Mouse (Mus musculus) midbrain, embryonic 11.5 days (tissue): Measurements from ENCODE around the gene Ralgds. TPM values are rescaled to one million over a fixed set of nuclear protein-coding genes. Genes with fewer than 3 reads are reported as not detected.

Experiments used
- ATAC-seq: fragments of 200-750 bp; cut with Nextera tagmentation; 2 replicates; pipeline ENCODE4 v1.8.0; 2017; ENCODE audit warnings: moderate TSS enrichment, moderate library complexity; ENCODE audit not compliant: low FRiP score
- DNase-seq: peaks from one replicate; pipeline ENCODE4 v3.0.0; 2015; ENCODE audit warnings: low spot score; ENCODE audit errors: missing footprints
- H3K27ac ChIP-seq: fragments of 300-500 bp; sonication (generic); 2 replicates; pipeline ENCODE4 v1.5.1; 2014; ENCODE audit warnings: low read depth, low read length
- H3K27me3 ChIP-seq: fragments of 300-500 bp; sonication (generic); 2 replicates; pipeline ENCODE4 v1.6.1; 2014; ENCODE audit warnings: mild to moderate bottlenecking, low read length, moderate library complexity, mixed read lengths; ENCODE audit not compliant: control insufficient read depth, insufficient read depth
- H3K36me3 ChIP-seq: fragments of 300-500 bp; sonication (generic); 2 replicates; pipeline ENCODE4 v1.6.1; 2014; ENCODE audit warnings: mild to moderate bottlenecking, low read length, moderate library complexity, mixed read lengths; ENCODE audit not compliant: control insufficient read depth, insufficient read depth
- H3K4me1 ChIP-seq: fragments of 300-500 bp; sonication (generic); 2 replicates; pipeline ENCODE4 v1.6.1; 2014; ENCODE audit warnings: low read length; ENCODE audit not compliant: control insufficient read depth, insufficient read depth
- H3K4me2 ChIP-seq: fragments of 300-500 bp; sonication (generic); 2 replicates; pipeline ENCODE4 v1.6.1; 2014; ENCODE audit warnings: mild to moderate bottlenecking, moderate library complexity
- H3K4me3 ChIP-seq: fragments of 300-500 bp; sonication (generic); 2 replicates; pipeline ENCODE4 v1.5.1; 2014; ENCODE audit warnings: low read depth, low read length
- H3K9ac ChIP-seq: fragments of 300-500 bp; sonication (generic); 2 replicates; pipeline ENCODE4 v1.6.1; 2014; ENCODE audit warnings: low read length
- H3K9me3 ChIP-seq: fragments of 300-500 bp; sonication (generic); 2 replicates; pipeline ENCODE4 v1.6.1; 2016; ENCODE audit warnings: low read length; ENCODE audit not compliant: control insufficient read depth
- WGBS: fragments of 180-500 bp; shearing (Covaris S2); extraction: QIAGEN DNeasy Blood & Tissue Kit; methylation state at CpG from one replicate; pipeline ENCODE4 v1.1.7; 2014; 5-methylcytosine and 5-hydroxymethylcytosine counted together
- polyA plus RNA-seq: library from polyadenylated mRNA; unstranded; fragments of >200 nt; fragmentation: Nextera tagmentation; extraction: Ambion mirVana; gene quantifications from 2 replicates; pipeline ENCODE4 v1.2.1, GENCODE M21; 2014

Ralgds gene
- polyA plus RNA-seq, 1 experiment from 2014 or later, result 48.8 TPM

GRCm38 (mm10) chr2:28598692-28599568, 86.0 kb downstream of the Ralgds start:
- no peaks in the 10 kb centered on the region; the same call in 1 of the 2 replicates for H3K4me1 ChIP-seq
- H3K36me3 ChIP-seq, result no peaks in the 10 kb centered on the region
- H3K4me2 ChIP-seq, result no peak overlapping the region
- WGBS, result 68% methylated on average over 12 of the region's 12 CpGs
- H3K9me3 ChIP-seq, result no peaks in the 10 kb centered on the region
- no peak overlapping the region for H3K27ac ChIP-seq
- no peak overlapping the region for H3K9ac ChIP-seq
- no peaks in the 10 kb centered on the region for H3K27me3 ChIP-seq
- ATAC-seq (no peak), DNase-seq (no peak)
- H3K4me3 ChIP-seq, result no peak overlapping the region

- Histone ChIP-seq H3K9ac (no peak overlapping the region), H3K27ac (no peak overlapping the region)
- 77% methylated on average over 6 of the region's 6 CpGs for WGBS
These were observed 86.6 kb downstream of the Ralgds start for GRCm38 (mm10) chr2:28599569-28599900.

GRCm38 (mm10) chr2:28601720-28602590, 89.0 kb downstream of the Ralgds start:
- Histone ChIP-seq H3K36me3 (no peaks in the 10 kb centered on the region), H3K4me1 (no peaks in the 10 kb centered on the region; the same call in 1 of the 2 replicates), H3K9ac (no peak overlapping the region), H3K27ac (no peak overlapping the region), H3K4me3 (no peak overlapping the region), H3K27me3 (no peaks in the 10 kb centered on the region), H3K9me3 (no peaks in the 10 kb centered on the region), H3K4me2 (no peak overlapping the region)
- WGBS, result 63% methylated on average over 12 of the region's 12 CpGs
- ATAC-seq, result no peak
- no peak for DNase-seq

More at GRCm38 (mm10) chr2:28599569-28599900, 86.6 kb downstream of the Ralgds start:
- no peaks in the 10 kb centered on the region for H3K36me3 ChIP-seq
- DNase-seq (no peak), ATAC-seq (no peak)
- no peaks in the 10 kb centered on the region; the same call in 1 of the 2 replicates for H3K4me1 ChIP-seq
- H3K4me3 ChIP-seq, result no peak overlapping the region
- no peaks in the 10 kb centered on the region for H3K9me3 ChIP-seq
- H3K4me2 ChIP-seq, result no peak overlapping the region
- H3K27me3 ChIP-seq, result no peaks in the 10 kb centered on the region

Other genes with a start within 250 kb of the Ralgds start
- gene Ppp1r26, start 66.3 kb upstream of the Ralgds start, polyA plus RNA-seq, result 2.9 and 3.2 TPM in 2 replicates
- 0.99 and 1.3 TPM in 2 replicates for gene 1700007K13Rik, start 46.8 kb upstream of the Ralgds start, polyA plus RNA-seq
- gene Mrps2, start 45.1 kb upstream of the Ralgds start, polyA plus RNA-seq, result 65.9 and 71.6 TPM in 2 replicates
- 0.10 and 0.25 TPM in 2 replicates for gene Gbgt1, start 16.2 kb upstream of the Ralgds start, polyA plus RNA-seq
- not detected in 2 replicates for gene Gm10134, start 7.0 kb upstream of the Ralgds start, polyA plus RNA-seq
- 0.07 TPM in 1 of 2 replicates, not detected in the other for gene Cel, start 50.3 kb downstream of the Ralgds start, polyA plus RNA-seq
- gene Gtf3c5, start 70.6 kb downstream of the Ralgds start, polyA plus RNA-seq, result 38.8 and 40.5 TPM in 2 replicates
- 2.8 and 3.3 TPM in 2 replicates for gene Gfi1b, start 108.9 kb downstream of the Ralgds start, polyA plus RNA-seq
- 19.5 and 22.3 TPM in 2 replicates for gene Tsc1, start 128.1 kb downstream of the Ralgds start, polyA plus RNA-seq
- gene Spaca9, start 186.6 kb downstream of the Ralgds start, polyA plus RNA-seq, result 2.4 and 3.0 TPM in 2 replicates
- 0.33 and 0.77 TPM in 2 replicates for gene Ak8, start 187.0 kb downstream of the Ralgds start, polyA plus RNA-seq